Mouse (Mus musculus): Measurements from ENCODE around the gene Dstn. TPM values are rescaled to one million over a fixed set of nuclear protein-coding genes. Genes with fewer than 3 reads are reported as not detected.

Gene Dstn
- polyA plus RNA-seq, 1 experiment from 2014 or later, result 473 TPM

GRCm38 (mm10) chr2:143988016-143988415 is 72.9 kb downstream of the Dstn start:
- 81% methylated on average over 3 of the region's 3 CpGs for WGBS
- Histone ChIP-seq H3K36me3 (ENCODE audit: insufficient read depth) (peaks cover 48% of the 10 kb centered on the region), H3K27me3 (ENCODE audit: insufficient read depth, low read length) (no peaks in the 10 kb centered on the region), H3K4me3 (ENCODE audit: low read depth, low read length) (no peak overlapping the region), H3K27ac (ENCODE audit: low read depth) (no peak overlapping the region), H3K4me1 (ENCODE audit: insufficient read depth) (0 out of 2 replicates have a peak, but pooled peaks cover 8% of the 10 kb centered on the region), H3K9me3 (ENCODE audit: low read depth, low read length) (no peaks in the 10 kb centered on the region), H3K9ac (no peak overlapping the region), H3K4me2 (no peak overlapping the region)
- no peak for TF ChIP-seq CTCF (IDR thresholded peaks at IDR 0.05; ENCODE audit: low read depth)
- ATAC-seq (ENCODE audit: insufficient read depth) (no peak), DNase-seq (no peak)

GRCm38 (mm10) chr2:143990997-143991396 is 75.9 kb downstream of the Dstn start:
- no peaks in the 10 kb centered on the region for H3K27me3 ChIP-seq (ENCODE audit: insufficient read depth, low read length)
- no peak for ATAC-seq (ENCODE audit: insufficient read depth)
- H3K9ac ChIP-seq, result no peak overlapping the region
- no peak overlapping the region for H3K4me3 ChIP-seq (ENCODE audit: low read depth, low read length)
- no peak for TF ChIP-seq CTCF (IDR thresholded peaks at IDR 0.05; ENCODE audit: low read depth)
- H3K27ac ChIP-seq (ENCODE audit: low read depth), result no peak overlapping the region
- WGBS, result 40% methylated on average over 1 of the region's 1 CpGs
- H3K9me3 ChIP-seq (ENCODE audit: low read depth, low read length), result no peaks in the 10 kb centered on the region
- peak; percentile 29 for DNase-seq
- H3K4me2 ChIP-seq, result no peak overlapping the region
- H3K36me3 ChIP-seq (ENCODE audit: insufficient read depth), result peaks cover 19% of the 10 kb centered on the region; the same call in 1 of the 2 replicates
- H3K4me1 ChIP-seq (ENCODE audit: insufficient read depth), result 0 out of 2 replicates have a peak, but pooled peaks cover 8% of the 10 kb centered on the region

- no peak overlapping the region for H3K27ac ChIP-seq (ENCODE audit: low read depth)
- DNase-seq, result no peak
- ATAC-seq (ENCODE audit: insufficient read depth), result no peak
- H3K9me3 ChIP-seq (ENCODE audit: low read depth, low read length), result no peaks in the 10 kb centered on the region
- 92% methylated on average over 7 of the region's 7 CpGs for WGBS
- H3K4me1 ChIP-seq (ENCODE audit: insufficient read depth), result 0 out of 2 replicates have a peak, but pooled peaks cover 8% of the 10 kb centered on the region
- no peak for TF ChIP-seq CTCF (IDR thresholded peaks at IDR 0.05; ENCODE audit: low read depth)
- no peaks in the 10 kb centered on the region for H3K27me3 ChIP-seq (ENCODE audit: insufficient read depth, low read length)
- H3K4me2 ChIP-seq, result no peak overlapping the region
- no peak overlapping the region for H3K4me3 ChIP-seq (ENCODE audit: low read depth, low read length)
- peaks cover 17% of the 10 kb centered on the region; the same call in 1 of the 2 replicates for H3K36me3 ChIP-seq (ENCODE audit: insufficient read depth)
- no peak overlapping the region for H3K9ac ChIP-seq
Measured at GRCm38 (mm10) chr2:143991964-143992672, 77.0 kb downstream of the Dstn start.

Other genes starting within 250 kb of the Dstn start
- gene Bfsp1, start 52.1 kb upstream of the Dstn start, polyA plus RNA-seq (2014; fragmentation: Nextera tagmentation; extraction: Ambion mirVana), result 1.6 and 2.0 TPM in 2 replicates
- 88.8 and 91.8 TPM in 2 replicates for gene Rrbp1, start 95.9 kb downstream of the Dstn start, polyA plus RNA-seq (2014; fragmentation: Nextera tagmentation; extraction: Ambion mirVana)
- gene Banf2, start 117.7 kb downstream of the Dstn start, polyA plus RNA-seq (2014; fragmentation: Nextera tagmentation; extraction: Ambion mirVana), result not detected in 2 replicates

All from lung, embryonic 14.5 days (tissue).